Mouse (Mus musculus) hindbrain, embryonic 13.5 days (tissue): ENCODE measurements around the gene Gm20877. TPM values are rescaled to one million over a fixed set of nuclear protein-coding genes. Genes with fewer than 3 reads are reported as not detected.
"Not testable (repeated sequence)": the region's sequence is repeated elsewhere in the genome, so short reads cannot be mapped to it uniquely, and the experiment has no call there.

ENCODE experiments used
- ATAC-seq: fragments of 200-750 bp; cut with Nextera tagmentation; 2 replicates; pipeline ENCODE4 v1.8.0; 2017; ENCODE audit warnings: moderate TSS enrichment; ENCODE audit not compliant: low FRiP score
- H3K27ac ChIP-seq: fragments of 300-500 bp; sonication (generic); 2 replicates; pipeline ENCODE4 v1.5.1; 2015; ENCODE audit warnings: inconsistent platforms, mild to moderate bottlenecking, moderate library complexity
- H3K27me3 ChIP-seq: fragments of 300-500 bp; sonication (generic); 2 replicates; pipeline ENCODE4 v1.6.1; 2015; ENCODE audit warnings: mild to moderate bottlenecking, inconsistent platforms
- H3K36me3 ChIP-seq: fragments of 300-500 bp; sonication (generic); 2 replicates; pipeline ENCODE4 v1.6.1; 2015; ENCODE audit warnings: mild to moderate bottlenecking, inconsistent platforms
- H3K4me1 ChIP-seq: fragments of 300-500 bp; sonication (generic); replicated peaks from 2 replicates; pipeline ENCODE4 v1.6.1; 2015; ENCODE audit warnings: inconsistent platforms
- H3K4me2 ChIP-seq: fragments of 300-500 bp; sonication (generic); 2 replicates; pipeline ENCODE4 v1.6.1; 2015; ENCODE audit warnings: inconsistent platforms, mild to moderate bottlenecking, moderate library complexity
- H3K4me3 ChIP-seq: fragments of 300-500 bp; sonication (generic); 2 replicates; pipeline ENCODE4 v1.5.1; 2015; ENCODE audit warnings: mild to moderate bottlenecking, inconsistent platforms
- H3K9ac ChIP-seq: fragments of 300-500 bp; sonication (generic); 2 replicates; pipeline ENCODE4 v1.6.1; 2015; ENCODE audit warnings: mild to moderate bottlenecking, inconsistent platforms
- H3K9me3 ChIP-seq: fragments of 300-500 bp; sonication (generic); 2 replicates; pipeline ENCODE4 v1.6.1; 2016; ENCODE audit warnings: inconsistent platforms
- WGBS: fragments of 180-500 bp; shearing (Covaris S2); methylation state at CpG from one replicate; pipeline ENCODE4 v1.1.7; 2015; 5-methylcytosine and 5-hydroxymethylcytosine counted together
- polyA plus RNA-seq: library from polyadenylated mRNA; unstranded; fragments of >200 nt; fragmentation: Nextera tagmentation; extraction: Ambion mirVana; gene quantifications from 2 replicates; pipeline ENCODE4 v1.2.1, GENCODE M21; 2015

The Gm20877 gene
- polyA plus RNA-seq: not detected in 2 replicates

DNA sequence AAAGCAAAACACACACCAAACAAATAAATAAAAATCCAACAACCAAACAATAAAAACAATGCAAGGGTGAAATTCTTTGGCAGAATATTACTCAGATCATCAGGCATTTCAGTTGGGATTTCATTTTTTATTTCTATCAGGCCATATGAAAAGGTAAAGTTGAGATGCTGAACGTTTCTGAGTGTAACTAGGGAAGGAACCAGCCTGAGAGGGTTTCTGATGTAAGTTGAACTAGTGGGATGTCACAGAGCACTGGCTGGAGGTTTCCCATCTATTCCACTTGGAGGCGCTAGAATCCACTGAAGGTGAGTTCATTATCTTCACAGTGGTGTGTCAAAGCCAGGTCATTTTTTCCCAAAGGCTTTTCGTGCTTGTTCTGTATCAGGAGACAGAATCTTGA is at the start of gene Gm20877:
Gene Gm20877, plus strand, starts transcription at position 301 of the 400 bp plus-strand sequence.
- not testable (repeated sequence) for H3K9ac ChIP-seq, H3K4me1 ChIP-seq, H3K4me3 ChIP-seq, H3K9me3 ChIP-seq, H3K36me3 ChIP-seq, ATAC-seq, H3K4me2 ChIP-seq, H3K27me3 ChIP-seq, H3K27ac ChIP-seq
- no CpG with 5 or more reads among the region's 3 CpGs for WGBS
